Mouse (Mus musculus): ENCODE data around the gene Prss33. TPM values are rescaled to one million over a fixed set of nuclear protein-coding genes. Genes with fewer than 3 reads are reported as not detected.

Prss33 gene
- polyA plus RNA-seq, 1 experiment from 2014 or later, result not detected

DNA sequence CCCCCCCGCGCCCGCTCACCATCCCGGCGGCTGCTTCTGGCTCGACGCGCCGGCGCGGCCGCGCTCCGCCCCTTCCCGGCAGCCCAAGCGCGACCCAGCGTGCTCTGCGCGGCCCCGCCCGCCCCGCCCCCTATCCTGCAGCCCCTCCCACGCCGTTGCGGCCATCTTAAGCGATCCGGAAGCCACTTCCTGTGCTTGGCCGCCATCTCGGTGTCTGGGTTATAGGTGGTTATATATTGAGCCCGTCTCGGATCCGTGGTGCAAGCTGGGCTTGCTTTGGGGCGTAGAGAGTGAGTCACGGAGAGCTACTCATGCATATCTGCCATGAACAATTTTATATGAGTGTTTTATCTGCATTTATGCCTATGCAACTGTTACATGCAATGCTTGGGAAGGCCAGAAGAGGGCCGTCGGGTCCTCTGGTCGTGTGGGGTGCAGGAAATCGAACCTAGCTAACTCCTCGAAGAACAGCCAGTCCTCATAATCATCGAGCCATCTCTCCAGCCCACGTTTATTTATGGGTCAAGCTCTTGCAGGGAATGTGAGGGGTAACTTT is 6.7 kb downstream of the Prss33 start, which contains the start of gene Elob:
Elob (minus strand) TSS at position 73 of the 556 bp plus-strand sequence.
- H3K27ac ChIP-seq, result peak within 1 kb of the TSS; percentile 96
- H3K4me3 ChIP-seq (replicated peaks; ENCODE audit: low read length), result peak within 1 kb of the TSS; percentile 89
- ATAC-seq (ENCODE audit: low FRiP score) (peak; percentile 96), DNase-seq (ENCODE audit: low spot score) (peak; percentile 88)
- H3K36me3 ChIP-seq (replicated peaks; ENCODE audit: control insufficient read depth, insufficient read depth), result peaks cover 35% of the 10 kb centered on the region
- 1% methylated on average over 39 of the region's 42 CpGs for WGBS
- H3K9me3 ChIP-seq (ENCODE audit: control insufficient read depth, low read length), result no peaks in the 10 kb centered on the region
- peaks cover 6% of the 10 kb centered on the region; the same call in 1 of the 2 replicates for H3K27me3 ChIP-seq (ENCODE audit: control insufficient read depth, insufficient read depth, low read length)
- peak within 1 kb of the TSS; percentile 90 for H3K9ac ChIP-seq
- H3K4me2 ChIP-seq (replicated peaks), result peak within 1 kb of the TSS; percentile 79
- peaks cover 22% of the 10 kb centered on the region for H3K4me1 ChIP-seq (replicated peaks; ENCODE audit: control insufficient read depth, insufficient read depth, low read length)

DNA sequence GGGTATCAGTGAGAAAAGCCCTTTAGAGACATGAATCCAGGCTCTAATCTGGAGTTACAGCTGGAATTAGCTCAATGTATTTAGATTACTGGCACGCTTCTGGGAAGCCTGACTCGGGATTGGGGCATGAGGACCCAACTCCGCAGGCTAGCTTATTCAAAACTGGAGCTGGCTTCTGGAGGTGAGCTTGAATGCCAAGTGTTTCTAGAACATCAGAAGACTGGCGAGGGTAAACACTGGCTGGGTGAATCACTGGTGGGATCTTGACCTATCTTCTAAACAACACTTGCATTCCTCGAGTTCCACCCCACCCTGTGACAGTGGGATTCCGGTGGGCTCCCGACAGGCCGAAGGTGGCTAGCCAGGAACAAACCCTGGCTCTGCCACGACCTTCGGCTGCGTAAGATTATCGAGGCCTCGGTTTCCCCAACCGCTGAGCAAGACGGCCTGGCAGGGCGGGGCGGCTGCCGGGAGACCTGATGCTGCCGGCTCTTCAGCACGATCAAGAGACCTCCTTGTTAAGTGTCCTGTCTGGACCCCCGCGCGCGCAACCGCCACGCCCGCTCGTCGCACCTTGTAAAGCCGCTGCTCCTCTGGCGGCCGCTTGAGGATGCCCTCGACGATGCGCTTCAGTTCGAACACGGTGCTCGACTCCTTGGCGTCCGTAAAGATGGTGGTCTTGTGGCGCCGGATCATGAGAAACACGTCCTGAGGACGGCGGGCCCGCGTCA is 7.4 kb downstream of the Prss33 start:
- H3K9me3 ChIP-seq (ENCODE audit: control insufficient read depth, low read length), result no peaks in the 10 kb centered on the region
- peak; percentile 80 for ATAC-seq (ENCODE audit: low FRiP score)
- peak overlapping the region; percentile 90 for H3K9ac ChIP-seq
- peaks cover 42% of the 10 kb centered on the region for H3K36me3 ChIP-seq (replicated peaks; ENCODE audit: control insufficient read depth, insufficient read depth)
- H3K27ac ChIP-seq, result peak overlapping the region; percentile 96
- WGBS, result 1% methylated on average over 45 of the region's 47 CpGs
- peak overlapping the region; percentile 89 for H3K4me3 ChIP-seq (replicated peaks; ENCODE audit: low read length)
- DNase-seq (ENCODE audit: low spot score), result peak; percentile 47
- peak overlapping the region; percentile 79 for H3K4me2 ChIP-seq (replicated peaks)
- peaks cover 6% of the 10 kb centered on the region; the same call in 1 of the 2 replicates for H3K27me3 ChIP-seq (ENCODE audit: control insufficient read depth, insufficient read depth, low read length)
- peaks cover 22% of the 10 kb centered on the region for H3K4me1 ChIP-seq (replicated peaks; ENCODE audit: control insufficient read depth, insufficient read depth, low read length)

DNA sequence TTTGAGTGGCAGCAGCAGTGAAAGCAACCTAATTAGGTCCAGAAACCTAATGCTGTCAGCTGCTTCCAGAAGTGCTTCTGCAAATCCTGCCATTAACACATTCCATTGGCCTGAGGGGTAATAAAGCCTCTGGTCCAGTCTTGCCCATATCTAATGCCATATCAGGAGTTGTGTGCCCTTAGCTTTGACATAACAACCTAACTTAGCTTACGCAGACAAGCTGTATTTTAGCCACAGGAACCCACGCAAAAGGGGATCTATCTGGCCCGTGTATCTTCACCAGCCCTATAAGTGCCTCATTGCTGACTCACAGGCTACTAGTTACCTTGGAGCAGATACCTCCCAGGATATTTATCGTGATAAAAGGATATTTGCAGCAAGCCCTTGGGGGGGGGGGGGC is 10.3 kb downstream of the Prss33 start:
- Histone ChIP-seq H3K4me3 (replicated peaks; ENCODE audit: low read length) (no peak overlapping the region), H3K4me1 (replicated peaks; ENCODE audit: control insufficient read depth, insufficient read depth, low read length) (peaks cover 22% of the 10 kb centered on the region), H3K27me3 (ENCODE audit: control insufficient read depth, insufficient read depth, low read length) (no peaks in the 10 kb centered on the region), H3K36me3 (replicated peaks; ENCODE audit: control insufficient read depth, insufficient read depth) (peaks cover 71% of the 10 kb centered on the region), H3K4me2 (replicated peaks) (no peak overlapping the region), H3K9ac (no peak overlapping the region), H3K9me3 (ENCODE audit: control insufficient read depth, low read length) (no peaks in the 10 kb centered on the region), H3K27ac (0 out of 2 replicates have a peak overlapping the region, but pooled peaks have one; percentile 14)
- ATAC-seq (ENCODE audit: low FRiP score), result no peak
- no peak for DNase-seq (ENCODE audit: low spot score)
- WGBS, result 92% methylated on average over 4 of the region's 4 CpGs

DNA sequence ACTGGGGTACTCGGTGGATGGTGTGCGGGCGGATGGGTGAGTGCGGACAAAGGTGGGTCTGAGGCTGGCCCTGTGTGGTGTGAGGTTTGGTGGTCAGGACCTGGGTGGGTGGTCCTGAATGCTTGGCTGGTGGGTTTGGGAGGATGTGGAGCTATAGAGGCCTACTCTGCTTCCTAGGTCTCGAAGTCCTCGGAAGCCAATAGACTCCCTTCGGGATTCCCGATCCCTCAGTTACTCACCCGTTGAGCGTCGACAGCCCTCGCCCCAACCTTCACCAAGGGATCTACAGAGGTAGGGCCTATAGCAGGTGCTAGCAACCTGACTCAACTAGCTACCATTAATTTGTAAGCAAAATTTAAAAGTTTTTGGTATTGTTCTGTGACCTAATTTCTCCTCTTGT is 12.2 kb downstream of the Prss33 start:
- no peak overlapping the region for H3K4me3 ChIP-seq (replicated peaks; ENCODE audit: low read length)
- DNase-seq (ENCODE audit: low spot score) (no peak), ATAC-seq (ENCODE audit: low FRiP score) (no peak)
- 91% methylated on average over 12 of the region's 12 CpGs for WGBS
- H3K4me1 ChIP-seq (replicated peaks; ENCODE audit: control insufficient read depth, insufficient read depth, low read length), result peaks cover 16% of the 10 kb centered on the region
- H3K4me2 ChIP-seq (replicated peaks), result no peak overlapping the region
- no peak overlapping the region for H3K9ac ChIP-seq
- no peaks in the 10 kb centered on the region for H3K27me3 ChIP-seq (ENCODE audit: control insufficient read depth, insufficient read depth, low read length)
- H3K9me3 ChIP-seq (ENCODE audit: control insufficient read depth, low read length), result peaks cover 16% of the 10 kb centered on the region
- no peak overlapping the region for H3K27ac ChIP-seq
- H3K36me3 ChIP-seq (replicated peaks; ENCODE audit: control insufficient read depth, insufficient read depth), result peaks cover 90% of the 10 kb centered on the region

DNA sequence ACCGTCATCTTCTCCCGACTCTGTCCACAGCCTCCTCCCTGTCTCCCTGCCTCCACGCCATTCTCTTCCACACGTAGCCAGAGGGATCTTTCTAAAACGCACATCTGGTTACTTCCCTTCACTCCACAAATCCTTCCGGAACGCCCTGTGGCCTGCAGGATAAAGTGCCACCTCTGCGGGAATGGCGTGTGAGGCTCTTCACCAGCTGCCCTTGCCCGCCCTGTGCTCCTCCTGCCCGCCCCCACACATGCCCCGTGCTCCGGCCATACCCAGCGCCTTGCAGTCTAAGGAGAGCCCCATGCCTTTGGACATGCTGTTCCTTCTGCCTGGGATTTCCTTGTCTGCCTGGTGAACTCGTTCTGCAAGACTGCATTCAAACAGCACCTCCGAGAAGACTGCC is 12.8 kb downstream of the Prss33 start:
- WGBS, result 89% methylated on average over 16 of the region's 16 CpGs
- Histone ChIP-seq H3K9me3 (ENCODE audit: control insufficient read depth, low read length) (peaks cover 22% of the 10 kb centered on the region), H3K4me3 (replicated peaks; ENCODE audit: low read length) (no peak overlapping the region), H3K4me1 (replicated peaks; ENCODE audit: control insufficient read depth, insufficient read depth, low read length) (peaks cover 14% of the 10 kb centered on the region), H3K36me3 (replicated peaks; ENCODE audit: control insufficient read depth, insufficient read depth) (peaks cover 96% of the 10 kb centered on the region), H3K27me3 (ENCODE audit: control insufficient read depth, insufficient read depth, low read length) (no peaks in the 10 kb centered on the region), H3K4me2 (replicated peaks) (no peak overlapping the region), H3K9ac (no peak overlapping the region), H3K27ac (no peak overlapping the region)
- no peak for DNase-seq (ENCODE audit: low spot score)
- ATAC-seq (ENCODE audit: low FRiP score), result 0 out of 2 replicates have a peak, but pooled peaks have one; percentile 14

DNA sequence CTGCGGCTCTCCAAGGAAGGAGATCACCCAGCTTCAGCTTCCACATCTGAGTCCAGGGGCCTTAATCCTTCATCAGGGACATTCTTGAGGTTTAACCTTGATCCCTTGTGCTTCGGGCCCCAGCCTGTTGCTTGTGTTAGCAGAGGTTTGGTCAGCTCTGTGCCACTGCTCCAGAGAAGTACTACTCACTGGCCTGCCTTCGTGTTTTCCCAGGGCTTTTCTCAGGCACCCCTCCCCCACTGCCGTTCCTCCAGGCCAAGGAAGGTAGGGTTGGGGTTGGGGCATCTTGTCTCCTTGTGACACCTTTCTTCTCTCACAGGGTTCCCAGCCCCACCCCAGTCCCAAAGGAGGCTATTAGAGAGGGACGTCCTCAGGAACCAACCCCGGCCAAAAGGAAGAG is 13.8 kb downstream of the Prss33 start:
- WGBS, result 83% methylated on average over 6 of the region's 6 CpGs
- Histone ChIP-seq H3K4me2 (replicated peaks) (no peak overlapping the region), H3K27ac (no peak overlapping the region), H3K4me3 (replicated peaks; ENCODE audit: low read length) (no peak overlapping the region), H3K9ac (no peak overlapping the region), H3K9me3 (ENCODE audit: control insufficient read depth, low read length) (peaks cover 26% of the 10 kb centered on the region), H3K27me3 (ENCODE audit: control insufficient read depth, insufficient read depth, low read length) (no peaks in the 10 kb centered on the region), H3K36me3 (replicated peaks; ENCODE audit: control insufficient read depth, insufficient read depth) (peaks cover 100% of the 10 kb centered on the region), H3K4me1 (replicated peaks; ENCODE audit: control insufficient read depth, insufficient read depth, low read length) (peaks cover 4% of the 10 kb centered on the region; the same call in 1 of the 2 replicates)
- DNase-seq (ENCODE audit: low spot score), result no peak
- no peak for ATAC-seq (ENCODE audit: low FRiP score)

DNA sequence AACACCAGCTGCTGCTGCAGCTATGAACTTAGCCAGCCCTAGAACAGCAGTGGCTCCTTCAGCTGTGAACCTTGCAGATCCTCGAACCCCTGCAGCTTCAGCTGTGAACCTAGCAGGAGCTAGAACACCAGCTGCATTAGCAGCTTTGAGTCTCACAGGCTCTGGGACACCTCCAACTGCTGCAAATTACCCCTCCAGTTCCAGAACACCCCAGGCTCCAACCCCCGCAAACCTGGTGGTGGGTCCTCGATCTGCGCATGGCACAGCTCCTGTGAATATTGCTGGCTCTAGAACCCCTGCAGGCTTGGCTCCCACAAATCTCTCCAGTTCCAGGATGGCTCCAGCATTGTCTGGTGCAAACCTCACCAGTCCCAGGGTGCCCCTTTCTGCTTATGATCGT is 15.1 kb downstream of the Prss33 start:
- peaks cover 100% of the 10 kb centered on the region for H3K36me3 ChIP-seq (replicated peaks; ENCODE audit: control insufficient read depth, insufficient read depth)
- no peak for ATAC-seq (ENCODE audit: low FRiP score)
- WGBS, result 98% methylated on average over 5 of the region's 5 CpGs

DNA sequence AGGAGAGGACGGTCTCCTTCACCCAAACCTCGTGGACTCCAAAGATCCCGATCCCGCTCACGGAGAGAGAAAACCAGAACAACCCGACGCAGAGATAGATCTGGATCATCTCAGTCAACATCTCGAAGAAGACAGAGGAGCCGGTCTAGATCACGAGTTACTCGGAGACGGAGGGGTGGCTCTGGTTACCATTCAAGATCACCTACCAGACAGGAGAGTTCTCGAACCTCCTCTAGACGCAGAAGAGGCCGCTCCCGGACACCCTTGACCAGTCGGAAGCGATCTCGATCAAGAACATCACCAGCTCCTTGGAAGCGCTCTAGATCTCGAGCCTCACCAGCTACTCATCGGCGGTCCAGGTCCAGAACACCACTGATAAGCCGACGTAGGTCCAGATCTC is 16.6 kb downstream of the Prss33 start:
- 98% methylated on average over 25 of the region's 25 CpGs for WGBS

More for the DNA sequence above, 15.1 kb downstream of the Prss33 start:
- no peak overlapping the region for H3K4me3 ChIP-seq (replicated peaks; ENCODE audit: low read length)
- H3K4me1 ChIP-seq (replicated peaks; ENCODE audit: control insufficient read depth, insufficient read depth, low read length), result no peaks in the 10 kb centered on the region
- H3K27ac ChIP-seq, result no peak overlapping the region
- no peaks in the 10 kb centered on the region for H3K27me3 ChIP-seq (ENCODE audit: control insufficient read depth, insufficient read depth, low read length)
- no peak overlapping the region for H3K9ac ChIP-seq
- H3K9me3 ChIP-seq (ENCODE audit: control insufficient read depth, low read length), result peaks cover 26% of the 10 kb centered on the region
- DNase-seq (ENCODE audit: low spot score), result no peak
- no peak overlapping the region for H3K4me2 ChIP-seq (replicated peaks)

DNA sequence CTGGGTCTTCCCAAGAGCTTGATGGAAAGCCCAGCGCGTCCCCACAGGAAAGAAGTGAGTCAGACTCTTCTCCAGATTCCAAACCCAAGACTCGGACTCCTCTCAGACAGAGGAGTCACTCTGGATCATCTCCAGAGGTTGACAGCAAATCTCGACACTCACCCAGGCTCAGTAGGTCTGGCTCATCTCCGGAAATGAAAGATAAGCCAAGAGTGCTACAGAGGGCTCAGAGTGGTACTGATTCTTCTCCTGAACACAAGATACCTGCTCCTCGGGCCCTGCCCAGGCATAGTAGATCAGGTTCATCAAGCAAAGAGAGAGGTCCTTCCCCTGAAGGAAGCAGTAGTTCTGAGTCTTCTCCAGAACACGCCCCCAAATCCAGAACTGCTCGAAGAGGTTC is 17.3 kb downstream of the Prss33 start:
- Histone ChIP-seq H3K4me2 (replicated peaks) (no peak overlapping the region), H3K9me3 (ENCODE audit: control insufficient read depth, low read length) (peaks cover 30% of the 10 kb centered on the region), H3K27me3 (ENCODE audit: control insufficient read depth, insufficient read depth, low read length) (no peaks in the 10 kb centered on the region), H3K27ac (no peak overlapping the region), H3K4me3 (replicated peaks; ENCODE audit: low read length) (no peak overlapping the region), H3K4me1 (replicated peaks; ENCODE audit: control insufficient read depth, insufficient read depth, low read length) (no peaks in the 10 kb centered on the region), H3K9ac (no peak overlapping the region), H3K36me3 (replicated peaks; ENCODE audit: control insufficient read depth, insufficient read depth) (peaks cover 100% of the 10 kb centered on the region)
- DNase-seq (ENCODE audit: low spot score) (no peak), ATAC-seq (ENCODE audit: low FRiP score) (no peak)
- 100% methylated on average over 8 of the region's 8 CpGs for WGBS

More for the DNA sequence above, 16.6 kb downstream of the Prss33 start:
- Histone ChIP-seq H3K9ac (no peak overlapping the region), H3K4me3 (replicated peaks; ENCODE audit: low read length) (no peak overlapping the region), H3K9me3 (ENCODE audit: control insufficient read depth, low read length) (peaks cover 30% of the 10 kb centered on the region), H3K27ac (no peak overlapping the region), H3K36me3 (replicated peaks; ENCODE audit: control insufficient read depth, insufficient read depth) (peaks cover 100% of the 10 kb centered on the region), H3K4me2 (replicated peaks) (no peak overlapping the region), H3K4me1 (replicated peaks; ENCODE audit: control insufficient read depth, insufficient read depth, low read length) (no peaks in the 10 kb centered on the region), H3K27me3 (ENCODE audit: control insufficient read depth, insufficient read depth, low read length) (no peaks in the 10 kb centered on the region)
- DNase-seq (ENCODE audit: low spot score) (no peak), ATAC-seq (ENCODE audit: low FRiP score) (no peak)

All from hindbrain, embryonic 14.5 days (tissue).